Comparison of ENCODE assay signal across 9 mouse cellular contexts in the genomic region with DNA sequence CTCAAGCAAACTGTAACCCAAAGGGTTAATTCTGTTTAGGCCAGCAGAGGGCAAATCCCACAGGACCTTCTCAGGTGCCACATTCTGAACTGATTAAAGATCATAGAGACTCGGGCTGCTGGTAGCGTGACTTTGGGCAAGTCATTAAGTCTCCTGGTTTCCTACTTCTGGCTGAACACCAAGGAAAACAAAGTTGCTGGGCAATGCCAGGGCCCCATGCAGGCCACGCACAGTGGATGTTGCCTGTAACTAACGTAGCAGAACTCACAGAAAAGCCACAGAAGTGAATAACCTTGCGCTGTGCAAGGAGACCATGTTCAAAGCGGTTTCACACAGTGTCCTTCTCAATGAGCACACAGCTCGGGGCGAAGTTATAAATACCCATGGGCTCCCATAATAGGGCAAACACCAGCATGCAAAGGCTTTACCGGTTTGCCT.
DNase-seq lines count a peak whose midpoint lies in the region; ATAC-seq and TF ChIP-seq lines count a peak whose summit lies in the region.
"Had no signal": no experiment of that assay in that cellular context is flagged by ENCODE, and none has a peak within 500 bp of the region (broad histone marks: within the 10 kb centered on the region; RNA-seq: fewer than 3 reads in every experiment).

No protein-coding gene starts in this region.

- TF ChIP-seq CTCF in stomach, postnatal 0 days (IDR thresholded peaks at IDR 0.05; ENCODE audit: low read depth): peak; percentile 15; the same call in 1 of the 2 replicates

- no peak overlapping the region for H3K4me3 ChIP-seq in kidney, embryonic 15.5 days (replicated peaks)
- no peak overlapping the region for H3K4me3 ChIP-seq in stomach, postnatal 0 days (ENCODE audit: low read depth, low read length)
- no peak overlapping the region for H3K4me3 ChIP-seq in forebrain, embryonic 12.5 days (replicated peaks)

- no peak for TF ChIP-seq EP300 in stomach, postnatal 0 days (optimal IDR thresholded peaks at IDR 0.05)

- no peaks in the 10 kb centered on the region for H3K27me3 ChIP-seq in kidney, embryonic 15.5 days
- H3K27me3 ChIP-seq in stomach, postnatal 0 days (ENCODE audit: control insufficient read depth, insufficient read depth, low read length): no peaks in the 10 kb centered on the region
- H3K27me3 ChIP-seq in forebrain, embryonic 12.5 days: 0 out of 2 replicates have a peak, but pooled peaks cover 2% of the 10 kb centered on the region

- H3K27ac ChIP-seq in kidney, embryonic 15.5 days: peak overlapping the region; percentile 46; the same call in 1 of the 2 replicates
- H3K27ac ChIP-seq in stomach, postnatal 0 days (replicated peaks): peak overlapping the region; percentile 26; the same call in 1 of the 2 replicates
- H3K27ac ChIP-seq in forebrain, embryonic 12.5 days: no peak overlapping the region

- no peak for ATAC-seq in kidney, embryonic 15.5 days (replicated peaks; ENCODE audit: low FRiP score)
- ATAC-seq in stomach, postnatal 0 days (ENCODE audit: low FRiP score, low TSS enrichment): no peak
- ATAC-seq in forebrain, embryonic 12.5 days (ENCODE audit: low FRiP score): no peak

- H3K9ac ChIP-seq in kidney, embryonic 15.5 days: no peak overlapping the region
- no peak overlapping the region for H3K9ac ChIP-seq in stomach, postnatal 0 days (ENCODE audit: low read length)
- H3K9ac ChIP-seq in forebrain, embryonic 12.5 days: no peak overlapping the region

- no peaks in the 10 kb centered on the region for H3K36me3 ChIP-seq in kidney, embryonic 15.5 days
- no peaks in the 10 kb centered on the region for H3K36me3 ChIP-seq in stomach, postnatal 0 days (ENCODE audit: control insufficient read depth, insufficient read depth, low read length)
- H3K36me3 ChIP-seq in forebrain, embryonic 12.5 days (replicated peaks): no peaks in the 10 kb centered on the region

- H3K4me2 ChIP-seq in kidney, embryonic 15.5 days: no peak overlapping the region
- H3K4me2 ChIP-seq in stomach, postnatal 0 days (replicated peaks; ENCODE audit: low read depth): no peak overlapping the region
- H3K4me2 ChIP-seq in forebrain, embryonic 12.5 days: no peak overlapping the region

- 57% methylated on average over 9 of the region's 9 CpGs for WGBS in kidney, embryonic 15.5 days
- WGBS in stomach, postnatal 0 days: 42% methylated on average over 9 of the region's 9 CpGs
- 53% methylated on average over 9 of the region's 9 CpGs for WGBS in forebrain, embryonic 12.5 days

- H3K4me1 ChIP-seq in kidney, embryonic 15.5 days: peaks cover 34% of the 10 kb centered on the region
- H3K4me1 ChIP-seq in stomach, postnatal 0 days (replicated peaks; ENCODE audit: control insufficient read depth, insufficient read depth): no peaks in the 10 kb centered on the region
- H3K4me1 ChIP-seq in forebrain, embryonic 12.5 days: peaks cover 5% of the 10 kb centered on the region; the same call in 1 of the 2 replicates

- H3K9me3 ChIP-seq in kidney, embryonic 15.5 days (replicated peaks): no peaks in the 10 kb centered on the region
- H3K9me3 ChIP-seq in stomach, postnatal 0 days (ENCODE audit: control insufficient read depth, low read length): no peaks in the 10 kb centered on the region
- no peaks in the 10 kb centered on the region for H3K9me3 ChIP-seq in forebrain, embryonic 12.5 days

- peak; percentile 66 to 76 for DNase-seq in adrenal gland, adult (ENCODE audit: inconsistent age in 2 of 2, low spot score in 1 of 2)
- no peak for DNase-seq in adrenal gland, postnatal 4 days (ENCODE audit: low spot score in 2 of 2)
- DNase-seq in testis, postnatal 14 days (ENCODE audit: low spot score): peak; percentile 14
- DNase-seq in testis, postnatal 10 days (ENCODE audit: low spot score): no peak
- DNase-seq in stomach, postnatal 0 days (ENCODE audit: low spot score): no peak
- DNase-seq in right cerebral cortex, postnatal 14 days: no peak
- DNase-seq: lung, postnatal 10 days had no signal

Comparison
In these comparisons a context has a peak if more than half of its experiments do, and no peak if none do; other contexts are left out.
1. DNase-seq: peak in adrenal gland, adult (2 of 2) and testis, postnatal 14 days (single experiment); none in adrenal gland, postnatal 4 days (0 of 2), testis, postnatal 10 days (single experiment), stomach, postnatal 0 days (single experiment) and right cerebral cortex, postnatal 14 days (single experiment).